Mouse (Mus musculus): ENCODE data around the gene Zswim3. TPM values are rescaled to one million over a fixed set of nuclear protein-coding genes. Genes with fewer than 3 reads are reported as not detected.

Zswim3 gene
- polyA plus RNA-seq, 1 experiment, result 1.6 TPM

DNA sequence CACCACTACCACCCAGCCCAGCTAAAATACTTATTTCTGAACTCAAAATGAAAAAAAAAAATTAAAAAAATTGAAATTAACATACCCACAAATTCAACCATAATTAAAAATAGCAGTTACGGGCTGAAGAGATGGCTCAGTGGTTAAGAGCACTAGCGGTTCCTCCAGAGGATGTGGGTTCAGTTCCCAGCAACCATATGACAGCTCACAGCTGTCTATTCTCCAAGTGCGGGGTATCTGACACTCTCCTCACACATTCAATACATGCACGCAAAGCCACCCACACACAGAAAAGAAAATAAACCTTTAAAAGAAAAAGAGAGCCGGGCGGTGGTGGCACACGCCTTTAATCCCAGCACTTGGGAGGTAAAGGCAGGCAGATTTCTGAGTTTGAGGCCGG is 45.2 kb downstream of the Zswim3 start:
- TF ChIP-seq GATA1 (IDR thresholded peaks at IDR 0.05; ENCODE audit: low read length), result no peak

DNA sequence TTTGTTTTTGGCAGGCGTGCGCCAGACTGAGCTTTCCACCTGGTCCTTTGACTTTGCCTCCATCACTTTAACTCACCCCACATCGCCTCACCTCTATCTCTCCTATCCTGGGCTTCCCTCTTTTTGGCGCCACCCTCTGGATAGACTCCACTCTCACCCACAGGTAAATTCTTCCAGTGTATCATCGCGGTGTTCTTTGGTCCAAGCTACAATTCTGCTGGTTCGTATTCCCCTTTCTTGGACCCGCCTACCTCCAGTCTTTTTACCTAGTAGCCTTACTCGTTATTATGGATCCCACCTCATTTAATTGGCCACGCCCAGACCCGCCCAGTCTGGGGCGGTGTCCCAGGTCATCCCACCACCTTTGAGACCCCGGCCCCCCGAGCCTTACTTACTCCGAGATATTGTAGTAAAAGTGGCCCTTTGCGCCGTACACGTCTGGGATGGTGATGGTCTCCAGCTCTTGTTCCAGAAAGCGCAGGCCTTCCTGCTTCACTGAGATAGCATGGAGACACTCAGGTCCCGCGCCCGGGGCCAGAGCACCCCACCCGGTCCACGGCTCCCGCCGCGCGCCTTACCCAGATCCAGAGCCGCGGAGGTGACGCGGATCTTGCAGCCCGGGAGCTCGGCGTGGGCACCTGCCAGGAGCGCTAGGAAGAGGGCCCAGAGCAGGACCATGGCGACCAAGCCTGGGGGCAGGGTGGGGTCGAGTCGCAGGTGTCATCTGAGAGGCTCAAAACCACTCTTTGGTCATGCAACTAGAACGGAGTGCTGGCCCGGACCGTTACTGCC is 51.6 kb downstream of the Zswim3 start:
- TF ChIP-seq GATA1 (IDR thresholded peaks at IDR 0.05; ENCODE audit: low read length), result no peak

DNA sequence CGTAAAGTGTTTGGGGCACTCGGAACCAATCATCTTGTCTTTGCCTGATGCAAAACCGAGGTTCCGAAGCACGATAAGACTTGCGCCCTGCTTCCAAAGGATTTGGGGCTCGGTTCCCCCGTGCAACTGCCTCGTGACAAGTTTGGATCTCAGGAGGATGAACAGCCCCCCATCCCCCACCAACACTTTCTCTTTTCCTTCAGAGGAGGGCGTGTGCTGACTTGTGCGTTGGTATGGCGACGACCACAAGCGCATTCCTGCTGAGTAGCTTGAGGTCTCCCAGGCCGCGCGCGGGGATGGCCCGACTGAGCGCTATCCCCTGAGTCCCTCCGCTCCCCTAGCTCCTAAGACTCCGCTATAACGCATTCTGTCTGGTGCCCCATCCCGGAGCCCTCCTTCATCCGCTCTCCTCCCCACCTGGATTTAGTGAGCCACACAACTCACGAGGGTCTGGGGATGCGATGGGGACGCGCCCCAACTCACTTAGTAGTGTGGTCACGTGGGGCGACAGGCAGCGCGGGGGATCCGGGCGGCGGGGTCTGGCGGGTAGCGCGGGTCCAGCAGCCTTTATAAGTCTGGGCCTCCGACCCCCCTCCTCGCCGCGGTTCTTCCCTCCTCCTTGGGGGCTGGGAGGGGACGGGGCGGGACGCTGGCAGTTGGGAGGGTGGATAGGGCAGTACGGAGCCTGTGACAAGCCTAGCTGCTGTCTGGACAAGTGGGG is 52.4 kb downstream of the Zswim3 start, which contains the start of gene Pltp:
Gene Pltp, minus strand, starts transcription at position 611 of the 721 bp plus-strand sequence.
- TF ChIP-seq GATA1 (IDR thresholded peaks at IDR 0.05; ENCODE audit: low read length), result no peak

DNA sequence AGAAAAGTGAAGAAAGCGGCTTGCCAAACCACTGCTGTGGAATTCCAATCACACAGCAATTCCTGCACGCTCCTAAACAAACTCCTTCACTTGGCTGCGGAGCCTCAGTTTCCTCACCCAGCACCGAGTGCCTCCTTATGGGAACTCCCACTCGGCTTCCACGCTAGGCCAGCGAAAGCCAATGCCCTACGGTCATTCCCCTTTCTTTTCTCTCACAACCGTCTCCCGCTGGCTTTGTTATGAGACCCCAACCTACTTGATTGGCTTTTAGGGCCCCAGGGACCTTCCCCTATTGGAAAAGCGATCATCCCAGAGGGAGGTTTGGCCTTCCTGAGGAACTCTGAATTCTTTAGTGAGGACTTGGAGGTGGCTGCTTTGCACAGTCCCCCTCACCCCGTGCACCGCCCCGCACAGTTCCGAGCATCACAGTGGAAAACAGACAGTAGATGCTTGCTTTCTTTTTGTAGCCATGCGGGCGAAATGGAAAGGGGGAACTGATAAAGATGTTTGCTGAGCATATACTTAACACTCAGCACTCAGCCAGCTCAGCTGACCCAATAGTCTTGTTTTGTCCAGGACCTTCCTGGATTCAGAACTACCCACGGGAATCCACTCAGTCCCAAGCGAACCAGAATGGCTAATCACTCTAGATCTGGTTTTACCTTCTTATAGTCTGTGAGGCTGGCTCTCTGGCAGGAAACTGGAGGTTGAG is 53.1 kb downstream of the Zswim3 start:
- TF ChIP-seq GATA1 (IDR thresholded peaks at IDR 0.05; ENCODE audit: low read length), result no peak

DNA sequence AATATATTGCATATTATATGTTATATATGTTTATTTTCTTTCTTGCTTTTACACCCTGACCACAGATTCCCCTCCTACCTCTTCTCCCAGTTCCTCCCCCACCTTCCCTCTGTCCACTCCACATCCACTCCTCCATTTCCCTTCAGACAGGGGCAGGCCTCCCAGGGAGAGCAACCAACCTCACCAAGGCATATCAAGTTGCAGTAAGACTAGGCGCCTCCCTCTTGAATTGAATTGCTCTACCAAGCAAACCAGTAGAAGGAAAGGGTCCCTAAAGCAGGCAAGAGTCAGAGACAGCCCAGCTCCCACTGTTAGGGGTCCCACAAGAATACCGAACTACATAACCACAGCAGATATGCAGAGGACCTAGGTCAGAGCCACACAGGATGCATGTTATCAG is 54.3 kb downstream of the Zswim3 start:
- TF ChIP-seq GATA1 (IDR thresholded peaks at IDR 0.05; ENCODE audit: low read length), result no peak

DNA sequence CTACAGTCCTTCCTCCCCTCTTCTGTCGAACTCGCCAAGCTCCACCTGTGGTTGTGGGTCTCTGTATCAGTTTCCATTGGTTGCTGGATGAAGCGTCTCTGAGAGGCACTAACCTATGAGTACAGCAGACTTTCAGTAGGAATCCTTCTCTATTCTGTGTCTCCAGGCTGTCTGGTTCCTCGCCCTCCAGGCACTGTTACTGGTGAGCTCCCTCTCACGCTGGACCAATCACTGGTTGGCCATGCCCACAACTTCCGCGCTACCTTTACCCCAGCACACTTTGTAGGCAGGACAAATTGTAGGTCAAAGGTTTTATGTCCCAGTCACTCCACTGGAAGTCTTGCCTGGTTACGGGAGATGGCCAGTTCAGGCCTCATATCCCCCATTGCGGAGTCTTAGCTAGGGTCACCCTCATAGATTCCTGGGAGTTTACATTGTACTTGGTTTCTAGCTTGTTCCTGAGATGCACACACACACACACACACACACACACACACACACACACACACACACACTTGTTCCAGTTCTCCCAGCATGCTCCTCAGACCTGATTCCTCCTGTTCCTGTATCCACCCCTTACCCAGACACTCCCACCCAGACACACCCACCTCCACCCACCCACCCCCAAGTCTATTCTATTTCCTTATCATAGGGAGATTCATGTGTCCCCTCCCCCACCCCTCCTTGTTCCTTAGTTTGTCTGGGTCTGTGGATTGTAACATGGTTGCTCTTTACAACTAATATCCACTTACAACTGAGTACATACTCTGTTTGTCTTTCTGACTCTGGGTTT is 54.9 kb downstream of the Zswim3 start:
- no peak for TF ChIP-seq GATA1 (IDR thresholded peaks at IDR 0.05; ENCODE audit: low read length)

DNA sequence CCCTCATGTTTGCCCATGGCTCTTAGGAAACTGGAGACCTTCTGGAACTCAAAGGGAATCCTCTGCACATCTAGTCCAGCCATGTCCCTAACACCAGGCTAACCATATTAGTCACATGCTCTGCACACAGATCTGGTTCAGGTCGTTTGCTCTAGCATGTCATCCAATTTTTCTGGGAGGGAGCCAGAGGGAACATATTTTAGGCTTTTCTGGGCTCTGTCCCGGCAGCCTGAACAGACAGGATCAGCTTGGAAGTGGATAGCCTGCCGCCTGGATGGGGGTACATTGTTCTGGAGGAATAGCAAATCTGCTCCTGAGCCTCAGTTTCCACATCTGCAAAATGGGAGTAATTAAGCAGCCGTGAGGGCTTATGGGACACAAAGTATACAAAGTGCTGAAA is 56.2 kb downstream of the Zswim3 start:
- no peak for TF ChIP-seq GATA1 (IDR thresholded peaks at IDR 0.05; ENCODE audit: low read length)

DNA sequence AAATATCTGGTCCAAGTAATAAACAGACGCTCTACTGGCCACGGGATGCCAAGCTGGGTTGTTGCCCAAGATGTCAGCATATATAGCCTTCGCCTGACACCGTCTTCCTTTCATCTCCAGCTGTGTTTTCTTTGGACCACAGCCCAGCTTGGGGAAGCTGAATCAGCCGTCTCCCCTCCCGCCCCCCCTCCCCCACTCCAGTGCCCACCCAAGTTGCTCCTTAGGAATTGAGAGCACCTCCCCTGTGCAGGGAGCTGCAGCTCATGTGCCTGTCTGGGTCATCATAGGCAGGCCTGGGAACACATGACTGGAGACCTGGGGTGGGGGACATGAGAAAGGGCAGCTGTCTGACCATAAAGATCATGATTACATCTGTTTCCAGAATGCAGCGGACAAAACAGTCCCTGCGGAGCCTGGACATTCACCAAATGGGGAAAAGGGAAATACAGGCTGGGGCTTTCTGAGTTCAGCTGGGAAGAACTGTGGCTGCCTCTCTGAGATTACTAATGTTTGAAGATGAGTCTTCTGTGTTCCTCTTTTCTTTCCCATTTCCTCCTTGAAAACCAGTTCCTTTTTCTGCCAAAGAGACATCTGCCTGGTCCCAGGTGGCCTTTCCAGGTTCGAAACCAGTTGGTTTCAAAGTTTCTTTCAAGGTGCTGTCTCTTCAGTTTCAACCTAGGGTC is 57.4 kb downstream of the Zswim3 start:
- no peak for TF ChIP-seq GATA1 (IDR thresholded peaks at IDR 0.05; ENCODE audit: low read length)

DNA sequence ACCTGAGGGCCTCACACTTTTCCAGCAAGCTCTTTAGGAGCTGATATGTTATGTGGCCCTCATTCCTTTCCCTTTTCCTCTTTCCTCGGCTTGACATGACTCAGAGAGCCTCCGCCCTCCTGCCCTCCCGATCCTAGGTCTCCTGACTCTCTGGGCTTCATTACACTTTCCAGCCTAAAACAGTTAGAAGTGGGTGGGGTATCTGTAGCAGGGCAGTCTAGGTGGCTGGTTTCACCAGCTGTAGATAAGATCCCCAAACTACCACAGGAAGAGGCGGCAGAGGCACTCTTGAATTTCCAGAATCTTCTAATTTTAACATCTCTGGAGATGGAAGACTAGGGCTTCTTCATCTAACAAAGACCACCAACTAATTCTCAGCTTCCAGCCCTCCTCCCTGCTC is 59.7 kb downstream of the Zswim3 start:
- TF ChIP-seq GATA1 (IDR thresholded peaks at IDR 0.05; ENCODE audit: low read length), result no peak

DNA sequence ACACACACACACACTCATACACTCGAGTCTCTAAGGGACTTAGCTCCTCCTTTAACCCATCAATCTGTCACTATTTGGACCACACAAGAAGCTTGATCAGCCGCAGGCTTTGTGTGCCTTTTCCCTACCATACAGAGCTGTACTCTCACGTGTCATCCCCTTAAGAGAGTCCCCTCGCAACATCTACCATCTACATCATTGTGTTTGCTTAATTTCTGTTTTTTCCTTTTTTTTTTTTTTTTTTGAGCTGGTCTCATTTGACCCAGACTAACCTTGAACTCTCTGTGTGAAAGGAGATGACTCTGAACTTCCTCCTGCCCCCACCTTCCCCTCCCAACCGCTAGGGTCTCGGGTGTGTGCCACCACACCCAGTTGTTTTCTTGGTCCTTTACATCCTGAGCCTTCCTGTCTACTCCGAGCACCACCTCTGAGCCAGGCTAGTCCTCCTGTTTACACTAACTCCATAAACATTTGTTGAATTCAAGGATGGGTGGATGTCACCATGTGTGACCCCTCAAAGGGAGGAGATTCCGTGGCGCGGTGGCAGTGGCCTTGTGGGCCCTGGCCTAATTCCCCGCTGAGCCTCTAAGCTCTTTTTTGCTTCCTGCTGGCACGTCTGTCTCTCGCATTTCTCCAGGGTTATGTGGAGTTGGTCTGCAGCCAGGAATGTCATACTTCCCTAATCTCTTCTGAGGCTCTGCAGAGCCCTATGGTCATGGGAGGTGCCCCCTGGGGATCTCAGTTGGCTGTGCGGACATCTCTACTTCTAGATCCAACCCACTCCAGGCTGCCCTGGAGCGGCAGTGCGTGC is 62.0 kb downstream of the Zswim3 start:
- no peak for TF ChIP-seq GATA1 (IDR thresholded peaks at IDR 0.05; ENCODE audit: low read length)

DNA sequence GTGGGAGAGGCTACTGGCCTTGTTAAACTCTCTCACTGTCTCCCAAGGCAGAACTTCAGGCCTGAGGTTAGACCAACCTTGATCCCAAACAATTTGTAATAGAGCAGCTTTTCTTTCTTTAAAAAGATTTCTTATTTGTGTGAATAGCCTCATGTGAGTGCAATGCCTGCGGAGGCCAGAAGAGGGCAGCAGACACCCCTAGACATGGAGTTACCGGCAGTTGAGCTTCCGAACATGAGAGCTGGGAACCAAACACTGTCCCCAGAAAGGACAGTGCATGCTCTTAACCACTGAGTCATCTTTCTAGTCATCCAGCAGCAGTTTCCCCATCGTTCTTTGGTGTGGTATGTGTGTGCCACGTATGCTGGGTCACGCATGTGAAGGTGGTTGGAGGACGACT is 62.7 kb downstream of the Zswim3 start:
- TF ChIP-seq GATA1 (IDR thresholded peaks at IDR 0.05; ENCODE audit: low read length), result no peak

DNA sequence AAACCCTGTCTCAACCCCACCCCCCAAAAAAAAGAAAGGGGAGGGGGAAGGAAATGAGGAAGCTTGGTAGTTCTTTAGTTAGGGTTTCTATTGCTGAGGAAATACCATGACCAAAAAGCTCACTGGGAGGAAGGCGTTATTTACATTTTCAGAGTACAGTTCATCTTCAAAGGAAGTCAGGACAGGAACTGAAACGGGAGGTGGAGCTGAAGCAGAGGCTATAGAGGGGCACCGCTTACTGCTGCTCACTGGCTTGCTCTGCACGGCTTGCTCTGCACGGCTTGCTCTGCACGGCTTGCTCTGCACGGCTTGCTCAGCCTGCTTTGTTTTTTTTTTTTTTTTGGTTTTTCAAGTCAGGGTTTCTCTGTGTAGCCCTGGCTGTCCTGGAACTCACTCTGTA is 63.6 kb downstream of the Zswim3 start:
- TF ChIP-seq GATA1 (IDR thresholded peaks at IDR 0.05; ENCODE audit: low read length), result no peak

Other genes with a start within 250 kb of the Zswim3 start
- not detected in 2 replicates for gene Wfdc2, start 242.7 kb upstream of the Zswim3 start, polyA plus RNA-seq (2012)
- gene Spint3, start 231.6 kb upstream of the Zswim3 start, polyA plus RNA-seq (2012), result not detected in 2 replicates
- not detected in 2 replicates for gene Wfdc6a, start 219.7 kb upstream of the Zswim3 start, polyA plus RNA-seq (2012)
- gene Eppin, start 211.5 kb upstream of the Zswim3 start, polyA plus RNA-seq (2012), result not detected in 2 replicates
- not detected in 2 replicates for gene Wfdc6b, start 191.6 kb upstream of the Zswim3 start, polyA plus RNA-seq (2012)
- gene Wfdc8, start 191.5 kb upstream of the Zswim3 start, polyA plus RNA-seq (2012), result not detected in 2 replicates
- not detected in 2 replicates for gene Wfdc16, start 166.3 kb upstream of the Zswim3 start, polyA plus RNA-seq (2012)
- not detected in 2 replicates for gene Wfdc10, start 149.1 kb upstream of the Zswim3 start, polyA plus RNA-seq (2012)
- gene Wfdc9, start 148.5 kb upstream of the Zswim3 start, polyA plus RNA-seq (2012), result not detected in 2 replicates
- gene Wfdc11, start 131.0 kb upstream of the Zswim3 start, polyA plus RNA-seq (2012), result not detected in 2 replicates
- not detected in 2 replicates for gene Wfdc13, start 120.0 kb upstream of the Zswim3 start, polyA plus RNA-seq (2012)
- not detected in 2 replicates for gene Spint4, start 106.6 kb upstream of the Zswim3 start, polyA plus RNA-seq (2012)
- gene Spint5, start 89.8 kb upstream of the Zswim3 start, polyA plus RNA-seq (2012), result not detected in 2 replicates
- 0.03 and 0.04 TPM in 2 replicates for gene Wfdc3, start 59.2 kb upstream of the Zswim3 start, polyA plus RNA-seq (2012)
- gene Dnttip1, start 59.1 kb upstream of the Zswim3 start, polyA plus RNA-seq (2012), result 131 and 212 TPM in 2 replicates
- 170 and 261 TPM in 2 replicates for gene Ube2c, start 35.2 kb upstream of the Zswim3 start, polyA plus RNA-seq (2012)
- not detected in 2 replicates for gene Tnnc2, start 25.1 kb upstream of the Zswim3 start, polyA plus RNA-seq (2012)
- 3.9 and 5.2 TPM in 2 replicates for gene Snx21, start 19.3 kb upstream of the Zswim3 start, polyA plus RNA-seq (2012)
- 34.2 and 58.7 TPM in 2 replicates for gene Acot8, start 216 bp upstream of the Zswim3 start, polyA plus RNA-seq (2012)
- 29.9 and 31.4 TPM in 2 replicates for gene Zswim1, start 17.6 kb downstream of the Zswim3 start, polyA plus RNA-seq (2012)
- not detected in 2 replicates for gene Spata25, start 23.4 kb downstream of the Zswim3 start, polyA plus RNA-seq (2012)
- 12.4 and 46.9 TPM in 2 replicates for gene Ctsa, start 27.8 kb downstream of the Zswim3 start, polyA plus RNA-seq (2012)
- gene Neurl2, start 28.4 kb downstream of the Zswim3 start, polyA plus RNA-seq (2012), result 0.08 TPM in 1 of 2 replicates, not detected in the other
- not detected in 2 replicates for gene Pltp, start 52.6 kb downstream of the Zswim3 start, polyA plus RNA-seq (2012)
- gene Pcif1, start 74.2 kb downstream of the Zswim3 start, polyA plus RNA-seq (2012), result 110 and 119 TPM in 2 replicates
- gene Zfp335, start 106.7 kb downstream of the Zswim3 start, polyA plus RNA-seq (2012), result 58.2 and 59.2 TPM in 2 replicates
- gene Mmp9, start 135.7 kb downstream of the Zswim3 start, polyA plus RNA-seq (2012), result 0.03 and 0.05 TPM in 2 replicates
- gene Slc12a5, start 155.7 kb downstream of the Zswim3 start, polyA plus RNA-seq (2012), result 0.31 and 0.41 TPM in 2 replicates
- 50.0 and 58.3 TPM in 2 replicates for gene Ncoa5, start 229.8 kb downstream of the Zswim3 start, polyA plus RNA-seq (2012)

Measured in G1E-ER4 (cell line).